In the genomic region with DNA sequence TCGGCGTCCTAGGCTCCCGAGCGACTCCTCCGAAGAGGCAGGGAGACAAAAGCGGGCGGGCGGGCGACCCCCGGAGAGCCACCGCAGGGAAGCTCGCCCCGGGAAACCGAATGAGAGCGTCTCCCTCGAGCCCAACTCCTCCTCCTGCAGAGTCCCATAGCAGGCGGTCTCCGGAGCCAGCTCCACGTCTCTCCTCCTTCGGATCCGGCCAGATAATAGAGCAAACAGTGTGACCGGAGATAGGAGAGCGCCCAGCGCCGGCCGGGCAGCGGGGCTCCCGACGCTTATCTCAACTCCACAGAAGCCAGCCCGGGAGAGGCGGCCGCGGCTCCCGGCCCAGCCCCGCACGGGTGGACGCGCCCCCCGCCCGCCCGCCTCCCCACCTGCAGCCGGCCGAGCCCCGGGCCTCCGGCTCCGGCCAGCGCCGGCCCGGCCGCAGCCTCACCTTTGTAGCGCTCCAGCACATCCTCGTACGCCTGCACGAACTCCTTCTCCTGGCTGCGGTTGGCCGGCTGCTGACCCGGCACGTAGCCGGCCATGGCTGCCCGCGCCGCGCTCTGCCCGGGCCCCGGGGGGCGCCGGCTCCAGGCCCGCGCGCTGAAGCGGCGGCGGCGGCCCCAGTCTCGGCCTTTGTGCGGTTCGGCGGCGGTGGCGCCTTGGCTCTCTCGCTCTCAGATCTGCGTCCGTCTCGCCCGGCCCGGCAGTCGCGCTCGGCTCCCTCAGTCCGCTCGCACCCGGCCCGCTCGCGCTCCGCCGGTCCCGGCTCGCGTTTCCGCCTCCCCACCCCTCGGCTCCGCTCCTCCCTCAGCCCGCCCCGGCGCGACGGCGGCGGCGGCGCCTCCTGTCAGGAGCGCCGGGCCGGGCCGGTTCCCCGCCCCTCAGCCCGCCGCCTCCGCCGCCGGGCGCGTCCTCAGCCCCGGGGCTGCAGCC, we compare ENCODE assay signal across 7 mouse cellular contexts. TPM values are rescaled to one million over a fixed set of nuclear protein-coding genes. Genes with fewer than 3 reads are reported as not detected.
DNase-seq lines count a peak whose midpoint lies in the region; ATAC-seq lines count a peak whose summit lies in the region.

No protein-coding gene starts in this region.

- peak overlapping the region; percentile 93 for H3K4me3 ChIP-seq in hindbrain, embryonic 12.5 days

- no peaks in the 10 kb centered on the region for H3K36me3 ChIP-seq in hindbrain, embryonic 12.5 days

- no peaks in the 10 kb centered on the region for H3K27me3 ChIP-seq in hindbrain, embryonic 12.5 days

- no peaks in the 10 kb centered on the region for H3K9me3 ChIP-seq in hindbrain, embryonic 12.5 days (replicated peaks)

- under 1% methylated on average over 104 of the region's 125 CpGs for WGBS in hindbrain, embryonic 12.5 days

- ATAC-seq in activated CD4-positive, CD25-positive, alpha-beta regulatory T cell, adult 4 months, result peak; percentile 91
- peak; percentile 69 for ATAC-seq in frontal cortex, adult (ENCODE audit: low TSS enrichment)
- peak; percentile 74 for ATAC-seq in hindbrain, embryonic 12.5 days (ENCODE audit: low FRiP score)
- peak; percentile 69 for ATAC-seq in megakaryocyte progenitor cell, adult 5-6 weeks (replicated peaks; ENCODE audit: poor library complexity)

- H3K27ac ChIP-seq in hindbrain, embryonic 12.5 days, result peak overlapping the region; percentile 100

- DNase-seq in cerebellum, adult 9-10 months, result peak; percentile 50
- peak; percentile 74 to 79 for DNase-seq in left cerebral cortex, postnatal 36 days (ENCODE audit: low spot score in 2 of 2)
- peak; percentile 52 for DNase-seq in right cerebral cortex, postnatal 4 days

- H3K9ac ChIP-seq in hindbrain, embryonic 12.5 days, result peak overlapping the region; percentile 99

- H3K4me2 ChIP-seq in hindbrain, embryonic 12.5 days (replicated peaks), result peak overlapping the region; percentile 74

- H3K4me1 ChIP-seq in hindbrain, embryonic 12.5 days, result peaks cover 46% of the 10 kb centered on the region

- intact Hi-C loops in left cerebral cortex, postnatal 36 days (cut with DNase I), result loop anchor here (2.0 to 5.0 kb wide), 2 partner anchors 29 to 137 kb away; no protein-coding TSS in a partner anchor

RNA-seq across cellular contexts. Expression of a gene that starts 19.9 kb away (rescaled TPM):
- 100 to 1,000 TPM; 141 to 142 TPM for polyA plus RNA-seq in activated CD4-positive, CD25-positive, alpha-beta regulatory T cell, adult 4 months (2017; shearing (Covaris generic))
- 75.1 and 80.2 TPM in 2 replicates for polyA plus RNA-seq in hindbrain, embryonic 12.5 days (2016; fragmentation: Nextera tagmentation; extraction: Ambion mirVana)
- 100 to 1,000 TPM; 187 to 233 TPM for total RNA-seq in left cerebral cortex, postnatal 36 days (2021)
- 103 and 130 TPM in 2 replicates for total RNA-seq in megakaryocyte progenitor cell, adult 5-6 weeks (2015)
- total RNA-seq in megakaryocyte progenitor cell, adult 5-6 weeks (2017), result 123 and 159 TPM in 2 replicates

RNA-seq across cellular contexts. Expression of a gene that starts 53.7 kb away (rescaled TPM):
- 100 to 1,000 TPM; 148 to 159 TPM for polyA plus RNA-seq in activated CD4-positive, CD25-positive, alpha-beta regulatory T cell, adult 4 months (2017; shearing (Covaris generic))
- 324 and 347 TPM in 2 replicates for polyA plus RNA-seq in hindbrain, embryonic 12.5 days (2016; fragmentation: Nextera tagmentation; extraction: Ambion mirVana)
- 100 to 1,000 TPM; 180 to 195 TPM for total RNA-seq in left cerebral cortex, postnatal 36 days (2021)
- total RNA-seq in megakaryocyte progenitor cell, adult 5-6 weeks (2015), result 150 and 160 TPM in 2 replicates
- total RNA-seq in megakaryocyte progenitor cell, adult 5-6 weeks (2017), result 142 and 157 TPM in 2 replicates

Comparison
In these comparisons a context has a peak if more than half of its experiments do, and no peak if none do; other contexts are left out.
1. Peak in every context shown above with its lines: DNase-seq, ATAC-seq, H3K4me3 ChIP-seq and H3K27ac ChIP-seq.